Mouse (Mus musculus): ENCODE data around the gene Elmo3. TPM values are rescaled to one million over a fixed set of nuclear protein-coding genes. Genes with fewer than 3 reads are reported as not detected.

Gene Elmo3
- polyA plus RNA-seq, 2 experiments, result 2.5 to 4.2 TPM

- Histone ChIP-seq H3K9ac (replicated peaks) (no peak overlapping the region), H3K27ac (no peak overlapping the region), H3K4me1 (replicated peaks; ENCODE audit: control insufficient read depth in 2 of 2, insufficient read depth in 2 of 2, low read length in 1 of 2) (peaks cover 30 to 40% of the 10 kb centered on the region in 2 experiments), H3K27me3 (ENCODE audit: control insufficient read depth, insufficient read depth, low read length) (no peaks in the 10 kb centered on the region), H3K9me3 (ENCODE audit: control insufficient read depth, low read length) (no peaks in the 10 kb centered on the region), H3K36me3 (replicated peaks; ENCODE audit: control insufficient read depth, insufficient read depth, low read depth) (peaks cover 71% of the 10 kb centered on the region), H3K4me2 (ENCODE audit: low read depth) (no peak overlapping the region), H3K4me3 (ENCODE audit: insufficient read depth in 1 of 2, low read depth in 2 of 2, low read length in 2 of 2) (no peak overlapping the region)
- WGBS (ENCODE audit: insufficient replicate concordance), result 86% methylated on average over 15 of the region's 15 CpGs
- no peak for DNase-seq (ENCODE audit: low read depth in 3 of 3, low spot score in 3 of 3)
- TF ChIP-seq EP300 (IDR thresholded peaks at IDR 0.05; ENCODE audit: low read depth) (no peak), CTCF (IDR thresholded peaks at IDR 0.05; ENCODE audit: low read depth) (no peak)
- no peak for ATAC-seq (ENCODE audit: insufficient read depth)
Measured at GRCm38 (mm10) chr8:105309142-105309847, 3.9 kb downstream of the Elmo3 start.

- H3K9ac ChIP-seq (replicated peaks), result no peak overlapping the region
- H3K4me3 ChIP-seq (ENCODE audit: insufficient read depth in 1 of 2, low read depth in 2 of 2, low read length in 2 of 2), result no peak overlapping the region
- WGBS (ENCODE audit: insufficient replicate concordance), result 88% methylated on average over 8 of the region's 8 CpGs
- H3K27me3 ChIP-seq (ENCODE audit: control insufficient read depth, insufficient read depth, low read length), result no peaks in the 10 kb centered on the region
- no peaks in the 10 kb centered on the region for H3K9me3 ChIP-seq (ENCODE audit: control insufficient read depth, low read length)
- TF ChIP-seq CTCF (IDR thresholded peaks at IDR 0.05; ENCODE audit: low read depth), result no peak
- TF ChIP-seq EP300 (IDR thresholded peaks at IDR 0.05; ENCODE audit: low read depth), result no peak
- H3K4me2 ChIP-seq (ENCODE audit: low read depth), result no peak overlapping the region
- H3K27ac ChIP-seq, result no peak overlapping the region
- no peak for ATAC-seq (ENCODE audit: insufficient read depth)
- peaks cover 30 to 35% of the 10 kb centered on the region in 2 experiments for H3K4me1 ChIP-seq (replicated peaks; ENCODE audit: control insufficient read depth in 2 of 2, insufficient read depth in 2 of 2, low read length in 1 of 2)
- DNase-seq (ENCODE audit: low read depth in 3 of 3, low spot score in 3 of 3), result no peak
- H3K36me3 ChIP-seq (replicated peaks; ENCODE audit: control insufficient read depth, insufficient read depth, low read depth), result peaks cover 71% of the 10 kb centered on the region
Measured at GRCm38 (mm10) chr8:105310118-105310517, 4.7 kb downstream of the Elmo3 start.

- 15% methylated on average over 1 of the region's 1 CpGs for WGBS (ENCODE audit: insufficient replicate concordance)
- H3K9me3 ChIP-seq (ENCODE audit: control insufficient read depth, low read length), result no peaks in the 10 kb centered on the region
- DNase-seq (ENCODE audit: low read depth in 3 of 3, low spot score in 3 of 3) (peak in 1 of 3 experiments; percentile 61), ATAC-seq (ENCODE audit: insufficient read depth) (peak; percentile 56)
- H3K27ac ChIP-seq, result peak overlapping the region; percentile 36; the same call in 1 of the 2 replicates
- no peak overlapping the region for H3K9ac ChIP-seq (replicated peaks)
- no peak overlapping the region for H3K4me3 ChIP-seq (ENCODE audit: insufficient read depth in 1 of 2, low read depth in 2 of 2, low read length in 2 of 2)
- TF ChIP-seq EP300 (IDR thresholded peaks at IDR 0.05; ENCODE audit: low read depth) (peak; percentile 62; the same call in 1 of the 2 replicates), CTCF (IDR thresholded peaks at IDR 0.05; ENCODE audit: low read depth) (peak; percentile 62)
- no peak overlapping the region for H3K4me2 ChIP-seq (ENCODE audit: low read depth)
- H3K4me1 ChIP-seq (replicated peaks; ENCODE audit: control insufficient read depth in 2 of 2, insufficient read depth in 2 of 2, low read length in 1 of 2), result peaks cover 26 to 28% of the 10 kb centered on the region in 2 experiments
- no peaks in the 10 kb centered on the region for H3K27me3 ChIP-seq (ENCODE audit: control insufficient read depth, insufficient read depth, low read length)
- peaks cover 77% of the 10 kb centered on the region for H3K36me3 ChIP-seq (replicated peaks; ENCODE audit: control insufficient read depth, insufficient read depth, low read depth)
Measured at GRCm38 (mm10) chr8:105311718-105312117, 6.3 kb downstream of the Elmo3 start.

GRCm38 (mm10) chr8:105312891-105313481 lies 7.6 kb downstream of the Elmo3 start:
- DNase-seq (ENCODE audit: low read depth in 3 of 3, low spot score in 3 of 3), result no peak
- 42% methylated on average over 8 of the region's 8 CpGs for WGBS (ENCODE audit: insufficient replicate concordance)
- Histone ChIP-seq H3K27me3 (ENCODE audit: control insufficient read depth, insufficient read depth, low read length) (no peaks in the 10 kb centered on the region), H3K4me3 (ENCODE audit: insufficient read depth in 1 of 2, low read depth in 2 of 2, low read length in 2 of 2) (no peak overlapping the region), H3K9me3 (ENCODE audit: control insufficient read depth, low read length) (no peaks in the 10 kb centered on the region), H3K36me3 (replicated peaks; ENCODE audit: control insufficient read depth, insufficient read depth, low read depth) (peaks cover 76% of the 10 kb centered on the region), H3K4me2 (ENCODE audit: low read depth) (peak overlapping the region; percentile 51), H3K9ac (replicated peaks) (peak overlapping the region; percentile 32), H3K4me1 (replicated peaks; ENCODE audit: control insufficient read depth in 2 of 2, insufficient read depth in 2 of 2, low read length in 1 of 2) (peaks cover 26 to 28% of the 10 kb centered on the region in 2 experiments), H3K27ac (peak overlapping the region; percentile 51)
- ATAC-seq (ENCODE audit: insufficient read depth), result peak; percentile 59
- no peak for TF ChIP-seq CTCF (IDR thresholded peaks at IDR 0.05; ENCODE audit: low read depth)
- TF ChIP-seq EP300 (IDR thresholded peaks at IDR 0.05; ENCODE audit: low read depth), result peak; percentile 78
